Mouse (Mus musculus) left cerebral cortex, adult 6 months (tissue): ENCODE data around the gene Hivep2. TPM values are rescaled to one million over a fixed set of nuclear protein-coding genes. Genes with fewer than 3 reads are reported as not detected.

Experiments
- long read RNA-seq, 2 experiments: library from polyadenylated mRNA; unstranded; transcript quantifications; one replicate each; pipeline ENCODE4 v2.0.0; 2019 to 2020
- polyA plus RNA-seq: library from polyadenylated mRNA; unstranded; fragments of <200 nt; fragmentation: Nextera tagmentation; gene quantifications from 2 replicates; pipeline ENCODE4 v1.2.3, GENCODE M21; 2021

Gene Hivep2
- 34.5 and 39.9 TPM in 2 replicates for polyA plus RNA-seq
- long read RNA-seq, experiment 1, partial matches to known transcripts = 92 of 109 reads
- long read RNA-seq, experiment 1, other reads (novel, unspliced or antisense) = 16 of 109 reads
- long read RNA-seq, experiment 2, partial matches to known transcripts = 38 of 51 reads
- long read RNA-seq, experiment 2, other reads (novel, unspliced or antisense) = 12 of 51 reads

DNA sequence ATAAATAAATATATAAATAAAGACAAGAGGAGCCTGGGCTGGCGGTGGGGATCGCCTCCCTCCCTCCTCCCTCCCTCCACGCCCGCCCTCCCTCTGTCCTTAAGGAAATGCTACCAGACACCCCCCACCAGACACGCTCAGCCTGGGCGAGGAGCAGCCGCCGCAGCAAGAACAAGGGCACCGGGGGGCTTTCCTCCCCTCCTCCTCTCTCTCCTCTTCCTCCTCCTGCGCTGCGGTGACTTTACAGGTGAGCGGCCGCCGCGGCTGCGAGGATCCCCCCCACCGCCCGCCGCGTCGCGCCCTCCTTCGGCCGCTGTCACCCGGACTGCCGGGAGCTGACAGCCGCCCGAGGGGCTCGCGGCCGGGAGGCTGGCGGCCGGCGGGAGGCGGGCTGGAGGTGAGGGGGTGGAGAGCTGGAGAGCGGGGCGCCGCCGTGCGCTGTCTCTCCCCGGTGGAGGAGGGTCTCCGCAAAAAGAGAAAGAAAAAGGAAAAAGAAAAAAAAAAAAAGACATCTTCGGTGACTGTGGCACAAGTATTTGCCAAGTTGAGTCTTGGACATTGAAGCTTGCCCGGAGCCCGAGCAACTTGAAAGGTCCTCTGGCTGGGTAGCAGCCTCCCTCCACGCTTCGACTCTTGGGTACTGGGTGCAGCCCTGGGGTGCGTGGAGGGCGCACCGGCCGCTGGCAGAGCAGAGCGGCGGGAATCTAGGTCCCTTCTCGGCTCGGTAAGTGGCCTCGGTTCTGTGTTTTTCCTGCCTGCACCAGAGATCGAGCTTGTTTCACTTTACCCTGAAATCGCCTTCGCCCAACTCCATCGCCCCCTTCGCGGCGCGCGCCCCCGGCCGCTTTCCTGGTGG lies at the start of gene Hivep2:
Hivep2 (plus strand) TSS at position 102 of the 856 bp plus-strand sequence.

Other genes starting within 250 kb of the Hivep2 start
- 99.5 and 123 TPM in 2 replicates for gene Aig1, start 97.1 kb upstream of the Hivep2 start, polyA plus RNA-seq